Mouse (Mus musculus): ENCODE measurements at regions not wholly inside any gene's neighbourhood (a gene's known extent, or its start where the extent isn't known, plus 50 kb on each side); places are given as distances from the start of the nearest gene placed in this dataset. TPM values are rescaled to one million over a fixed set of nuclear protein-coding genes. Genes with fewer than 3 reads are reported as not detected.

- H3K4me1 ChIP-seq (ENCODE audit: control insufficient read depth, insufficient read depth, low read length) = no peaks in the 10 kb centered on the region
- no peak overlapping the region for H3K27ac ChIP-seq (ENCODE audit: low read length)
- no peaks in the 10 kb centered on the region for H3K36me3 ChIP-seq (ENCODE audit: control insufficient read depth, insufficient read depth, low read length)
- H3K9me3 ChIP-seq (replicated peaks; ENCODE audit: control insufficient read depth, low read length) = no peaks in the 10 kb centered on the region
- no peak overlapping the region for H3K9ac ChIP-seq (ENCODE audit: low read length)
- H3K4me2 ChIP-seq (ENCODE audit: low read depth, low read length) = no peak overlapping the region
- no peak for ATAC-seq (ENCODE audit: insufficient read depth, low FRiP score)
- H3K27me3 ChIP-seq (ENCODE audit: control insufficient read depth, insufficient read depth, low read length) = no peaks in the 10 kb centered on the region
- 76% methylated on average over 3 of the region's 3 CpGs for WGBS
- no peak overlapping the region for H3K4me3 ChIP-seq (replicated peaks; ENCODE audit: low read length)
Observed at GRCm38 (mm10) chr5:13033332-13033731, 91.9 kb upstream of the Sema3a start.

- Histone ChIP-seq H3K4me1 (ENCODE audit: control insufficient read depth, insufficient read depth, low read length) (no peaks in the 10 kb centered on the region), H3K4me3 (replicated peaks; ENCODE audit: low read length) (no peak overlapping the region), H3K36me3 (ENCODE audit: control insufficient read depth, insufficient read depth, low read length) (no peaks in the 10 kb centered on the region), H3K9ac (ENCODE audit: low read length) (no peak overlapping the region), H3K4me2 (ENCODE audit: low read depth, low read length) (no peak overlapping the region), H3K9me3 (replicated peaks; ENCODE audit: control insufficient read depth, low read length) (no peaks in the 10 kb centered on the region), H3K27ac (ENCODE audit: low read length) (no peak overlapping the region), H3K27me3 (ENCODE audit: control insufficient read depth, insufficient read depth, low read length) (no peaks in the 10 kb centered on the region)
- WGBS = 52% methylated on average over 2 of the region's 2 CpGs
- ATAC-seq (ENCODE audit: insufficient read depth, low FRiP score) = no peak
Observed at GRCm38 (mm10) chr5:13036127-13036526, 89.1 kb upstream of the Sema3a start.

- Histone ChIP-seq H3K9ac (ENCODE audit: low read length) (no peak overlapping the region), H3K27me3 (ENCODE audit: control insufficient read depth, insufficient read depth, low read length) (no peaks in the 10 kb centered on the region), H3K4me1 (ENCODE audit: control insufficient read depth, insufficient read depth, low read length) (no peaks in the 10 kb centered on the region), H3K36me3 (ENCODE audit: control insufficient read depth, insufficient read depth, low read length) (no peaks in the 10 kb centered on the region), H3K4me2 (ENCODE audit: low read depth, low read length) (no peak overlapping the region), H3K9me3 (replicated peaks; ENCODE audit: control insufficient read depth, low read length) (no peaks in the 10 kb centered on the region), H3K4me3 (replicated peaks; ENCODE audit: low read length) (no peak overlapping the region), H3K27ac (ENCODE audit: low read length) (no peak overlapping the region)
- WGBS = 72% methylated on average over 2 of the region's 2 CpGs
- ATAC-seq (ENCODE audit: insufficient read depth, low FRiP score) = no peak
Observed at GRCm38 (mm10) chr5:13058883-13059423, 66.3 kb upstream of the Sema3a start.

- H3K27ac ChIP-seq (ENCODE audit: low read length) = no peak overlapping the region
- H3K4me3 ChIP-seq (replicated peaks; ENCODE audit: low read length) = no peak overlapping the region
- ATAC-seq (ENCODE audit: insufficient read depth, low FRiP score) = no peak
- no peak overlapping the region for H3K9ac ChIP-seq (ENCODE audit: low read length)
- H3K36me3 ChIP-seq (ENCODE audit: control insufficient read depth, insufficient read depth, low read length) = no peaks in the 10 kb centered on the region
- no peaks in the 10 kb centered on the region for H3K9me3 ChIP-seq (replicated peaks; ENCODE audit: control insufficient read depth, low read length)
- H3K4me1 ChIP-seq (ENCODE audit: control insufficient read depth, insufficient read depth, low read length) = no peaks in the 10 kb centered on the region
- H3K27me3 ChIP-seq (ENCODE audit: control insufficient read depth, insufficient read depth, low read length) = no peaks in the 10 kb centered on the region
- 55% methylated on average over 3 of the region's 3 CpGs for WGBS
- no peak overlapping the region for H3K4me2 ChIP-seq (ENCODE audit: low read depth, low read length)
Observed at GRCm38 (mm10) chr5:13066942-13067341, 58.3 kb upstream of the Sema3a start.

Small RNA genes in the stretch of these regions (microRNA-seq; reads per million reads assigned to microRNA genes)
- gene Gm23243 = not detected
